Mouse (Mus musculus) inflammation-experienced regulatory T-cells, adult 6 months (primary cell): ENCODE data around the gene Ap1ar. TPM values are rescaled to one million over a fixed set of nuclear protein-coding genes. Genes with fewer than 3 reads are reported as not detected.
"Not testable (repeated sequence)": the region's sequence is repeated elsewhere in the genome, so short reads cannot be mapped to it uniquely, and the experiment has no call there.

ENCODE experiments used
- ATAC-seq: one replicate; pipeline ENCODE4 v1.8.0; 2017
- polyA plus RNA-seq, 3 experiments: library from polyadenylated mRNA; unstranded; fragments of 100-300 nt; shearing (Covaris generic); gene quantifications; one replicate each; pipeline ENCODE4 v1.2.1; 2017

Gene Ap1ar
- polyA plus RNA-seq, 3 experiments from 2014 or later = 22.7 to 25.8 (median 24.0) TPM

- no peak for ATAC-seq
Measured at GRCm38 (mm10) chr3:127793022-127793421, 44.3 kb downstream of the Ap1ar start.

- ATAC-seq = no peak
Measured at GRCm38 (mm10) chr3:127791595-127792561, 45.4 kb downstream of the Ap1ar start.

- peak; percentile 30 for ATAC-seq
Measured at GRCm38 (mm10) chr3:127791056-127791483, 46.3 kb downstream of the Ap1ar start.

- peak; percentile 54 for ATAC-seq
Measured at GRCm38 (mm10) chr3:127790234-127791055, 46.9 kb downstream of the Ap1ar start.

GRCm38 (mm10) chr3:127789500-127790191 lies 47.7 kb downstream of the Ap1ar start, which contains the start of gene Tifa:
Gene Tifa (plus strand): TSS chr3:127789805.
- peak; percentile 30 for ATAC-seq

GRCm38 (mm10) chr3:127788919-127789318 lies 48.4 kb downstream of the Ap1ar start:
- ATAC-seq = no peak

- no peak for ATAC-seq
Measured at GRCm38 (mm10) chr3:127788038-127788437, 49.3 kb downstream of the Ap1ar start.

GRCm38 (mm10) chr3:127787032-127787431 lies 50.3 kb downstream of the Ap1ar start:
- ATAC-seq = no peak

- ATAC-seq = not testable (repeated sequence)
Measured at GRCm38 (mm10) chr3:127783680-127784079, 53.6 kb downstream of the Ap1ar start.

GRCm38 (mm10) chr3:127782921-127783320 lies 54.4 kb downstream of the Ap1ar start:
- no peak for ATAC-seq

- no peak for ATAC-seq
Measured at GRCm38 (mm10) chr3:127780921-127781320, 56.4 kb downstream of the Ap1ar start.

- peak; percentile 91 for ATAC-seq
Measured at GRCm38 (mm10) chr3:127780021-127780644, 57.2 kb downstream of the Ap1ar start, which contains the start of gene Alpk1. Gene Alpk1 (minus strand): TSS chr3:127780527.

- no peak for ATAC-seq
Measured at GRCm38 (mm10) chr3:127769146-127769545, 68.2 kb downstream of the Ap1ar start.

GRCm38 (mm10) chr3:127765971-127766370 lies 71.4 kb downstream of the Ap1ar start:
- no peak for ATAC-seq

GRCm38 (mm10) chr3:127764541-127764940 lies 72.8 kb downstream of the Ap1ar start:
- no peak for ATAC-seq

GRCm38 (mm10) chr3:127763076-127763612 lies 74.2 kb downstream of the Ap1ar start:
- peak; percentile 94 for ATAC-seq

- ATAC-seq = no peak
Measured at GRCm38 (mm10) chr3:127762403-127762802, 74.9 kb downstream of the Ap1ar start.

- ATAC-seq = peak; percentile 64
Measured at GRCm38 (mm10) chr3:127759212-127759611, 78.1 kb downstream of the Ap1ar start.

- no peak for ATAC-seq
Measured at GRCm38 (mm10) chr3:127758806-127759205, 78.5 kb downstream of the Ap1ar start.

GRCm38 (mm10) chr3:127757886-127758301 lies 79.4 kb downstream of the Ap1ar start:
- ATAC-seq = no peak
